Mouse (Mus musculus): Measurements from ENCODE around the gene Dusp28. TPM values are rescaled to one million over a fixed set of nuclear protein-coding genes. Genes with fewer than 3 reads are reported as not detected.

Dusp28 gene
- polyA plus RNA-seq, 1 experiment: 4.1 TPM

DNA sequence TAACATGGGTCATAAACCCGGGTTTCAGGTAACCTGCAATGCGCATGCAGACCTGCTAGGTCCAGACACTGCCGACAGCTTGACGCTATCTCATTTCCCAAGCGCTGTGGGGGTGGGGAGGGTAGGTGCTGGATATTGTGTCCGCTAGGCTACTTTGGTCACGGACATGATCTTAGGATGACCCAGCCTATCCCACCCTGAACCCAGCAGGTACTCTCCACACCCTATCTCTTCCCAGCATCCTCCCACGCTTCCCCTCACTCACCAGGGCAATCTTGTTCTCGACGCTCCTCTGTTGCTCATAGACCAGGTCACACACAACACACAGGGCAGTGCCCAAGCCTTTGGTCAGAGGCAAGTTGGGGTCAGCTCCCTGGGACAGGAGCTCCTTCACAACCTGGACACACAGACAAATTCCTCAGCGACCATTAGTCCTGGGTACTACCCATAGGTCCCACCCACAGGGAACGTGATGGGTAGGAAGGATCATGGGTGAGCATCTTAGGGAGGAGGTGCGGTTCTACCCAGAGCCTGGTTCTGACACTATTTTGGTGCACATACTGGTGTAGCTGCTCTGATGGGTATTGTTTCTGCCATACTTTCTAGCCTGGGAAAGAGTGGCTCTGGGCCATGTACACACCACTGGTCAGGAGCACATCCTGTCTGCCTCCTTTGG is 28.6 kb upstream of the Dusp28 start:
- H3K4me1 ChIP-seq: no peaks in the 10 kb centered on the region; the same call in 1 of the 2 replicates
- TF ChIP-seq FLI1 (IDR thresholded peaks at IDR 0.05; ENCODE audit: low read length): no peak
- no peak for TF ChIP-seq GATA1 (IDR thresholded peaks at IDR 0.05; ENCODE audit: borderline replicate concordance, low read length)
- peaks cover 81% of the 10 kb centered on the region for H3K27me3 ChIP-seq (replicated peaks)
- H3K9me3 ChIP-seq: peaks cover 2% of the 10 kb centered on the region; the same call in 1 of the 2 replicates
- no peaks in the 10 kb centered on the region for H3K36me3 ChIP-seq (replicated peaks; ENCODE audit: low read length)
- H3K4me3 ChIP-seq (replicated peaks): no peak overlapping the region

DNA sequence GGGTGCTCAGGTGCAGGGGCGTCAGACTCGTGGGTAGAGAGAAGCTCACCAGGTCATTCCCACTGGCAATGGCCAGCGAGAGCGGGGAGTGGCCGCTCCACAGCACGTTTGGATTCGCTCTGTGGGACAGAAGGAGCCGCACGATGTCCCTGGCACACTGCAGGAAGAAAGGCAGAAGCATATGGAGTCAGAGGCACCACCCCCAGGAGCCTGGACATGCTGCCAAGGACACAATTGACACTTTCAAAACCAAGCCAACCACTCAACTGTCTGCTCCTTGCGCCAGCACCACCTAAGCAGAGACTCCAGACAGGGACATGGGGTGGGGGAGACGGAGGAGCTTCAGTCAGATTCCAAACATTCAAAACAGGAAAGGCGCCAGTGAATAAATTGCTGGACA is 27.5 kb upstream of the Dusp28 start:
- TF ChIP-seq GATA1 (IDR thresholded peaks at IDR 0.05; ENCODE audit: borderline replicate concordance, low read length) (no peak), FLI1 (IDR thresholded peaks at IDR 0.05; ENCODE audit: low read length) (no peak)
- Histone ChIP-seq H3K4me1 (no peaks in the 10 kb centered on the region; the same call in 1 of the 2 replicates), H3K27me3 (replicated peaks) (peaks cover 85% of the 10 kb centered on the region), H3K9me3 (no peaks in the 10 kb centered on the region), H3K4me3 (replicated peaks) (no peak overlapping the region), H3K36me3 (replicated peaks; ENCODE audit: low read length) (no peaks in the 10 kb centered on the region)

DNA sequence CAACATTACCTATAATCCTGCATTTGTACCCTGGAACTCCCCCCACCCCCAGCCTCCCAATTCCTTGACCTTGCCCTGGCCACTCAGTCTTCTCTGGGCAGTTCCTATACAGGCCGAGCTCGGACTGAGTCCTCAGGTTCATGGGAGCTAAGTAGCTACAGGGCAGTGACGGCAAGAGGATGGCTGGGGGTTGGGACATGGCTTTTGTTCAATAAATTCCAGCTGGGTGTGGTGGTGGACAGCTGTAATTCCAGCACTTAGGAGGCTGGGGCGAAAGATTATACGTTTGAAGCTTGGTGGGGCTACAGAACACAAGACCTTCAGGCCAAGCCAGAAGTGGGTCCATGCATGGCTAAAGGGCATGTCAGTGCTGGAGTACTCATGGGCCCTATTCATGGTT is 26.7 kb upstream of the Dusp28 start:
- TF ChIP-seq GATA1 (IDR thresholded peaks at IDR 0.05; ENCODE audit: borderline replicate concordance, low read length): no peak
- TF ChIP-seq FLI1 (IDR thresholded peaks at IDR 0.05; ENCODE audit: low read length): no peak
- no peaks in the 10 kb centered on the region; the same call in 1 of the 2 replicates for H3K4me1 ChIP-seq
- no peak overlapping the region for H3K4me3 ChIP-seq (replicated peaks)
- no peaks in the 10 kb centered on the region for H3K9me3 ChIP-seq
- no peaks in the 10 kb centered on the region for H3K36me3 ChIP-seq (replicated peaks; ENCODE audit: low read length)
- peaks cover 84% of the 10 kb centered on the region for H3K27me3 ChIP-seq (replicated peaks)

DNA sequence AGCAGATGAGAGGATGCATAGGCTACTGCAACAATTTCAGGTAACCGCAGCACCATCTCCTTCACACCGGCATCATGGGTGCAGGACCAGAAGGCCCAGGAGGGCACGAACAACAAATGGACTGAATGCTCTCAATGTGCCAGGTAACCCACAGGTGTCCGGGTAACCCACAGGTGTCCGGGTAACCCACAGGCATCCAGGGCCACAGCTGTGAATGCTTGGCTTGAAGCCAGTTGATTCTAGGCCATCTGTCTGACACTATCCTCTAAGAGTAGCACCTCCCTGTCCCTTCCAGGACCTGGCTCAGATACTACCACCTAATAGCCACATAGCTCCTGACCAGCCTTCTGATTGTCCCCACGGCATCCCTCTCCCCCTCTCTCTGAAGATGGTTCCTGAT is 24.8 kb upstream of the Dusp28 start:
- peaks cover 80% of the 10 kb centered on the region for H3K27me3 ChIP-seq (replicated peaks)
- H3K4me3 ChIP-seq (replicated peaks): no peak overlapping the region
- H3K9me3 ChIP-seq: no peaks in the 10 kb centered on the region
- TF ChIP-seq GATA1 (IDR thresholded peaks at IDR 0.05; ENCODE audit: borderline replicate concordance, low read length) (no peak), FLI1 (IDR thresholded peaks at IDR 0.05; ENCODE audit: low read length) (no peak)
- no peaks in the 10 kb centered on the region for H3K36me3 ChIP-seq (replicated peaks; ENCODE audit: low read length)
- no peaks in the 10 kb centered on the region; the same call in 1 of the 2 replicates for H3K4me1 ChIP-seq

DNA sequence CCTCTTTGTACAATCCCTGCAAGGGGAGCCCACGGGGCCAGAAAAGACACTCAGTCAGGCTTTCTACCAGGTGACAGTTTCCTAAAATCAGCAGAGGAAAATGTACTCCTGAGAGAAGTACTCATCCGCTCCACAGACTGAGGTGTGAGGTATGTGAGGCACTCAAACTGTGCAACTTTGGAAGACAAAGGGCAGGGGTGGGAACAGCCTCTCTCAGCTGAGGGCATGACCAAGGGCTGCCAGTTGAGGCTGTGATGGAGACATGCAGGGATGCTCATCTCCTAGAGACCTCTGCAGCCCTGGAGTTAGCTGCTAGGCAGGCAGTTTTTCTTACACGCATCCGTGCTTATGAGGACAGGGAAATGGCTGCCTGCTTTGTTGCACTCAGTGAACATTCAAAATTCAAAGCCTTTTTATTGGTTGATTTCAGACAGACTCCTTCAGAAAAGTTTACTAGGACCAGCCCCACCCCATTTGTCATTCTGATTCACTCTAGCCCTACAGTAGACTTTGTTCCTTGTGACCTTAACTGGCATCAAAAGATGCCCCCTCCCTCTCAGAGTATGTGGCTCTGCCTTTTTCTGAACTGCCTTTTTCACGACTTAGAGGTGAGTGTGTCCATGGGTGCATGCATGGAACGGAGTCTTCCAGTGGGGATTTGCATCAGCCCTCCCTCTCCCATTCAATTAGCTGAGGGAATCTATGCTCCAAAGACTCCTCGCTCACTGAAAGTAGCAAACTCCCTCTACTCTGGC is 17.7 kb upstream of the Dusp28 start:
- no peaks in the 10 kb centered on the region for H3K9me3 ChIP-seq
- H3K27me3 ChIP-seq (replicated peaks): peaks cover 49% of the 10 kb centered on the region
- TF ChIP-seq GATA1 (IDR thresholded peaks at IDR 0.05; ENCODE audit: borderline replicate concordance, low read length) (no peak), FLI1 (IDR thresholded peaks at IDR 0.05; ENCODE audit: low read length) (no peak)
- no peaks in the 10 kb centered on the region for H3K4me1 ChIP-seq
- H3K36me3 ChIP-seq (replicated peaks; ENCODE audit: low read length): no peaks in the 10 kb centered on the region
- H3K4me3 ChIP-seq (replicated peaks): no peak overlapping the region

DNA sequence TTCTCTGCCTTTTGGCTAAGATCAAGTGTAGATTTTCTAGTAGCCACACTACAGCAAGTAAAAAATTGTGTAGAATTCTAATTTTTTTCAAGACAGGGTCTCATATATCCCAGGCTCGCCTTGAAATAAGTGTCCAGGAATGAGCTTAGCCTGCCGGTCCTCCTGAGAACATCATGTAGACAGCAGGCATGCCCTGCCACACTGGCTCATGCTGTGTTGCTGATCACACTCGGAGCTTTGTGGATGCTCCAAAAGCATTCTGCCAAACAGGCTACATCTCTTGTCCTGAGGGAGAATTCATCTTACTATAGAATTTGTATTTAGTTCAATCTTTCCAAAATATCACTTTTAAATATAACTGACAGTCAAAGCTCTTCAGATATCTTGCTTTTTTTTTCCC is 14.0 kb upstream of the Dusp28 start:
- H3K27me3 ChIP-seq (replicated peaks): peaks cover 47% of the 10 kb centered on the region
- 0 out of 2 replicates have a peak, but pooled peaks cover 3% of the 10 kb centered on the region for H3K4me1 ChIP-seq
- no peaks in the 10 kb centered on the region for H3K36me3 ChIP-seq (replicated peaks; ENCODE audit: low read length)
- no peak overlapping the region for H3K4me3 ChIP-seq (replicated peaks)
- TF ChIP-seq FLI1 (IDR thresholded peaks at IDR 0.05; ENCODE audit: low read length) (no peak), GATA1 (IDR thresholded peaks at IDR 0.05; ENCODE audit: borderline replicate concordance, low read length) (no peak)
- H3K9me3 ChIP-seq: no peaks in the 10 kb centered on the region

DNA sequence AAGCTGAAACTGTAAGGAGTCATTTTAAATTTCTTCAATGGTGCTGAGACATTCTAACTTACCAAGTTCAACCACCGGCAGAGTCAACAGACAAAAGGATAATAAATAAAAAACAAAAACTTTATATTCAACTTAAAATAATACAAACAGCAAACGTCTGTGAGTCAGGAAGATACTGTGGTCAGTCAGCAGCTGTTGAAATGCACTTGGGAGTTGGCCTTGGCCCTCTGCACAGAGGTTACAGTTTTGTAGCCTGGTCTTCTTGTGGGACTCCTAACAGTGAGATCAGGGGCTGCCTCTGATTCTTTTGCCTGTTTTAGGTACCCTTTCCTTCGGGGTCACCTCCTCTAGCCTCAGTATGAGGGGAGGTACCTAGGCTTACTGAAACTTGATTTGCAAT is 12.9 kb upstream of the Dusp28 start:
- H3K4me1 ChIP-seq: 0 out of 2 replicates have a peak, but pooled peaks cover 3% of the 10 kb centered on the region
- H3K27me3 ChIP-seq (replicated peaks): peaks cover 42% of the 10 kb centered on the region
- H3K4me3 ChIP-seq (replicated peaks): no peak overlapping the region
- H3K9me3 ChIP-seq: no peaks in the 10 kb centered on the region
- H3K36me3 ChIP-seq (replicated peaks; ENCODE audit: low read length): no peaks in the 10 kb centered on the region
- TF ChIP-seq GATA1 (IDR thresholded peaks at IDR 0.05; ENCODE audit: borderline replicate concordance, low read length) (no peak), FLI1 (IDR thresholded peaks at IDR 0.05; ENCODE audit: low read length) (no peak)

DNA sequence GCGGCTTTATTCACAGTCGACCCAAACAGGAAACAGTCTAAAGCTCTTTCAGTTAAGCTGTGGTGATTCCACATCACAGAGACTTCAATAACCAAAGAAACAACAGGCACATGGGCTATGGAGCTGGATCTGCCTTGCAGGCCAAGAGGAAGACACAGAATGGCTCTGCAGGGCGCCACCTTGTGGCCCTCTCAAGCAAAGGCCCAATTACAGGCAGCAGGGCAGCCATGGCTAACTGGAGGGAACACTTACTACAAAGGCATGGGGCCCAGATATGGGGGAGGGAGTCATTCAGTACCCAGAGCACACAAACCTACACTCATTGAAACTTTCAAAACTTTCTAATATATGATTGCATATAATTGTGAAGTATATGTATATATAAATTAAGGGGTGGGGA is 11.7 kb upstream of the Dusp28 start:
- Histone ChIP-seq H3K27me3 (replicated peaks) (peaks cover 42% of the 10 kb centered on the region), H3K4me3 (replicated peaks) (no peak overlapping the region), H3K36me3 (replicated peaks; ENCODE audit: low read length) (no peaks in the 10 kb centered on the region), H3K9me3 (no peaks in the 10 kb centered on the region), H3K4me1 (peaks cover 10% of the 10 kb centered on the region; the same call in 1 of the 2 replicates)
- TF ChIP-seq FLI1 (IDR thresholded peaks at IDR 0.05; ENCODE audit: low read length): no peak
- TF ChIP-seq GATA1 (IDR thresholded peaks at IDR 0.05; ENCODE audit: borderline replicate concordance, low read length): no peak

DNA sequence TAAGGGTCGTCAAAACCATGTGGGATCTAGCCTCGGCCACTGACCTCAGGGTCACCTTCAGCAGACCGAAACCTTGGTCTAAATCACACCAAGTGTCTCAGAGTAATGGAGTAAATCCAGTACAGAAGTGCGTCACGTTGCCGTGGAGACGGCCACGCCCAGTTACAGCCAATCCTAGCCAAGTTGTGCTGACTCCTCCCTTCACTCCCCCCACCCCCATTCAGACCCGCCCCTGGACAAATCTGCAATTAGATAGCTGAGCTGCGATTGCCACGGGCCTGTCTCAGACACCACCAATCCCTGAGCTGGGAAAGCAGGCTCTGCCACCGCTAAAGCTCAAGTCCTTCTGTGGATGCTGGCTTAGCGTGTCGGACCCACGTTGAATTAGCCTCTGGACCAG is 4.0 kb upstream of the Dusp28 start, which contains the start of gene Ankmy1:
Gene Ankmy1, minus strand, starts transcription at position 121 of the 400 bp plus-strand sequence.
- peaks cover 50% of the 10 kb centered on the region for H3K27me3 ChIP-seq (replicated peaks)
- H3K4me3 ChIP-seq (replicated peaks): no peak within 1 kb of the TSS
- H3K4me1 ChIP-seq: peaks cover 33% of the 10 kb centered on the region
- peaks cover 4% of the 10 kb centered on the region; the same call in 1 of the 2 replicates for H3K9me3 ChIP-seq
- TF ChIP-seq FLI1 (IDR thresholded peaks at IDR 0.05; ENCODE audit: low read length) (no peak), GATA1 (IDR thresholded peaks at IDR 0.05; ENCODE audit: borderline replicate concordance, low read length) (no peak)
- H3K36me3 ChIP-seq (replicated peaks; ENCODE audit: low read length): peaks cover 5% of the 10 kb centered on the region

DNA sequence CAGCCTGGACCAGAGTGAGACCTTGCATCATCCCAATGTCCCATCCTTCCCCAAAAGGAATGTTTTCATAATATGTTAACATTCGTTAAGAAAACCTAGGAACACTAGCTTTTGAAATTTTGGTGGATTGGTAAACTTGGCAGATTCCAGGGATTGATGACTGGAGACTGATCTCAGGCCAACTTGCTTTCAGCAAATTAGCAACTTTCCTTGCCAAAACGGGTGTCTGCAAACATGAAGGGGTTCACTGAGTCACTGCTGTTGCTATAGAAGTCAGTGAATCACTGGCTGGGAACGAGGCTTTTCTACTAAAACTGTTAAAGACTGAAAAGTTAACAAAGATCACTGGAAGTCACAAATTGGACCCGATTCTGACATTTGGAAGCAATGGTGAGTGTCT is 3.2 kb upstream of the Dusp28 start:
- TF ChIP-seq FLI1 (IDR thresholded peaks at IDR 0.05; ENCODE audit: low read length): no peak
- TF ChIP-seq GATA1 (IDR thresholded peaks at IDR 0.05; ENCODE audit: borderline replicate concordance, low read length): no peak
- H3K27me3 ChIP-seq (replicated peaks): peaks cover 48% of the 10 kb centered on the region
- H3K4me3 ChIP-seq (replicated peaks): no peak overlapping the region
- H3K9me3 ChIP-seq: peaks cover 4% of the 10 kb centered on the region; the same call in 1 of the 2 replicates
- peaks cover 42% of the 10 kb centered on the region for H3K4me1 ChIP-seq
- peaks cover 5% of the 10 kb centered on the region for H3K36me3 ChIP-seq (replicated peaks; ENCODE audit: low read length)

Measured in megakaryocyte, embryonic 14.5 days (primary cell).